Mouse (Mus musculus) bone marrow, adult 2 months (tissue): Measurements from ENCODE around the gene Slc13a5. TPM values are rescaled to one million over a fixed set of nuclear protein-coding genes. Genes with fewer than 3 reads are reported as not detected.

ENCODE experiments used
- H3K27ac ChIP-seq: fragments of 200-500 bp; 2 replicates; pipeline ENCODE4 v1.5.1; 2012; ENCODE audit warnings: low read depth, mild to moderate bottlenecking, control low read depth, inconsistent platforms, low read length; ENCODE audit not compliant: control insufficient read depth, poor library complexity, insufficient read depth
- H3K4me1 ChIP-seq: fragments of 200-500 bp; 2 replicates; pipeline ENCODE4 v1.6.1; 2011; ENCODE audit warnings: low read length; ENCODE audit not compliant: control insufficient read depth, insufficient read depth
- H3K4me3 ChIP-seq: fragments of 200-500 bp; replicated peaks from 2 replicates; pipeline ENCODE3; 2011; ENCODE audit warnings: mild to moderate bottlenecking, low read depth, low read length, control low read depth; ENCODE audit not compliant: control insufficient read depth
- CTCF ChIP-seq: fragments of 200-500 bp; IDR thresholded peaks from 2 replicates; pipeline ENCODE4 v1.5.1; 2011; ENCODE audit warnings: low read length, control low read depth; ENCODE audit not compliant: control insufficient read depth, insufficient read depth
- POLR2A ChIP-seq: fragments of 200-500 bp; IDR thresholded peaks from 2 replicates; pipeline ENCODE4 v1.6.1; 2011; ENCODE audit warnings: low read depth, mild to moderate bottlenecking, control low read depth, low read length, borderline replicate concordance; ENCODE audit not compliant: control insufficient read depth
- WGBS: fragments of 180-500 bp; shearing (Covaris S2); methylation state at CpG from one replicate; pipeline ENCODE4 v1.1.7; 2018; 5-methylcytosine and 5-hydroxymethylcytosine counted together
- polyA plus RNA-seq: library from polyadenylated mRNA; stranded (reverse); fragments of >200 nt; gene quantifications from 2 replicates; pipeline ENCODE4 v1.2.4, GENCODE M21; 2011; ENCODE audit warnings: low replicate concordance; ENCODE audit not compliant: missing spikeins, insufficient read depth, insufficient read length

Slc13a5 gene
- polyA plus RNA-seq, 1 experiment: not detected

- 59% methylated on average over 5 of the region's 5 CpGs for WGBS
- TF ChIP-seq POLR2A (no peak), CTCF (no peak)
- H3K27ac ChIP-seq: no peak overlapping the region; the same call in 1 of the 2 replicates
- no peak overlapping the region for H3K4me3 ChIP-seq
- H3K4me1 ChIP-seq: no peaks in the 10 kb centered on the region; the same call in 1 of the 2 replicates
Measured at GRCm38 (mm10) chr11:72217116-72217515, 49.9 kb downstream of the Slc13a5 start.

- TF ChIP-seq POLR2A (peak; percentile 26; the same call in 1 of the 2 replicates), CTCF (0 out of 2 replicates have a peak, but pooled peaks have one; percentile 8)
- WGBS: under 1% methylated on average over 29 of the region's 29 CpGs
- H3K4me1 ChIP-seq: peaks cover 3% of the 10 kb centered on the region; the same call in 1 of the 2 replicates
- peak within 1 kb of the TSS; percentile 91 for H3K4me3 ChIP-seq
- peak within 1 kb of the TSS; percentile 71 for H3K27ac ChIP-seq
Measured at GRCm38 (mm10) chr11:72215410-72215797, 51.6 kb downstream of the Slc13a5 start, which contains the start of gene Med31. Med31 (minus strand) TSS chr11:72215592.

GRCm38 (mm10) chr11:72214591-72215409 lies 52.2 kb downstream of the Slc13a5 start:
- WGBS: under 1% methylated on average over 51 of the region's 51 CpGs
- Histone ChIP-seq H3K4me1 (peaks cover 3% of the 10 kb centered on the region; the same call in 1 of the 2 replicates), H3K27ac (peak overlapping the region; percentile 71), H3K4me3 (peak overlapping the region; percentile 91)
- TF ChIP-seq POLR2A (peak; percentile 39; the same call in 1 of the 2 replicates), CTCF (no peak)

GRCm38 (mm10) chr11:72207834-72208377 lies 59.1 kb downstream of the Slc13a5 start:
- H3K27ac ChIP-seq: peak overlapping the region; percentile 43
- WGBS: 14% methylated on average over 17 of the region's 17 CpGs
- peaks cover 9% of the 10 kb centered on the region for H3K4me1 ChIP-seq
- TF ChIP-seq CTCF (no peak), POLR2A (no peak)
- H3K4me3 ChIP-seq: peak overlapping the region; percentile 99

GRCm38 (mm10) chr11:72207204-72207833 lies 59.7 kb downstream of the Slc13a5 start, which contains the start of the genes 4933427D14Rik and Txndc17:
4933427D14Rik (minus strand) TSS chr11:72207459.
Txndc17 (plus strand) TSS chr11:72207547.
- WGBS: under 1% methylated on average over 42 of the region's 42 CpGs
- TF ChIP-seq CTCF (no peak), POLR2A (peak; percentile 53; the same call in 1 of the 2 replicates)
- Histone ChIP-seq H3K27ac (peak within 1 kb of the TSS; percentile 43), H3K4me1 (peaks cover 9% of the 10 kb centered on the region), H3K4me3 (peak within 1 kb of the TSS; percentile 99)

GRCm38 (mm10) chr11:72206341-72207203 lies 60.5 kb downstream of the Slc13a5 start, which contains the start of gene Gm43951:
Gm43951 (minus strand) TSS chr11:72206840.
- 2% methylated on average over 43 of the region's 43 CpGs for WGBS
- H3K4me1 ChIP-seq: peaks cover 7% of the 10 kb centered on the region
- no peak; the same call in 1 of the 2 replicates for TF ChIP-seq POLR2A
- TF ChIP-seq CTCF: no peak
- H3K4me3 ChIP-seq: peak within 1 kb of the TSS; percentile 99
- peak within 1 kb of the TSS; percentile 43 for H3K27ac ChIP-seq

- Histone ChIP-seq H3K4me1 (peaks cover 6% of the 10 kb centered on the region), H3K4me3 (no peak overlapping the region), H3K27ac (no peak overlapping the region)
- 63% methylated on average over 6 of the region's 6 CpGs for WGBS
- no peak for TF ChIP-seq CTCF
- no peak for TF ChIP-seq POLR2A
Measured at GRCm38 (mm10) chr11:72205256-72205655, 61.8 kb downstream of the Slc13a5 start.
